Mouse (Mus musculus): Measurements from ENCODE around the gene Fam207a.

GRCm38 (mm10) chr10:77502967-77503922 lies 12.3 kb downstream of the Fam207a start:
- TF ChIP-seq TAL1 (IDR thresholded peaks at IDR 0.05; ENCODE audit: low read length) (no peak), GATA1 (IDR thresholded peaks at IDR 0.05; ENCODE audit: low read length) (no peak)
